ENCODE assay signal across 1 mouse cellular context in genomic region chr4:40777116-40777515, GRCm38 (mm10).
TF ChIP-seq lines count a peak whose summit lies in the region.

No protein-coding gene starts in this region.

TF ChIP-seq in MEL, 35 proteins besides CTCF, POLR2A, EP300 and RAD21 (continued from another document):
- no peak for TF ChIP-seq UBTF (IDR thresholded peaks at IDR 0.05; ENCODE audit: borderline replicate concordance, insufficient read depth, low read depth, low read length)
- TF ChIP-seq E2F4 (IDR thresholded peaks at IDR 0.05; ENCODE audit: borderline replicate concordance, low read depth, low read length), result no peak
- TF ChIP-seq ZC3H11A (IDR thresholded peaks at IDR 0.05; ENCODE audit: low read depth, low read length), result no peak
- TF ChIP-seq SMC3 (IDR thresholded peaks at IDR 0.05; ENCODE audit: low read depth, low read length), result no peak
- no peak for TF ChIP-seq USF2 (IDR thresholded peaks at IDR 0.05; ENCODE audit: borderline replicate concordance in 1 of 2, insufficient read depth in 1 of 2, low read depth in 1 of 2, low read length in 2 of 2)
- TF ChIP-seq NELFE (IDR thresholded peaks at IDR 0.05; ENCODE audit: low read depth, low read length), result no peak
- TF ChIP-seq TCF12 (IDR thresholded peaks at IDR 0.05; ENCODE audit: low read depth, low read length), result no peak
- TF ChIP-seq POLR2AphosphoS5 (IDR thresholded peaks at IDR 0.05; ENCODE audit: borderline replicate concordance, low read depth, low read length), result no peak
- no peak for TF ChIP-seq ZMIZ1 (IDR thresholded peaks at IDR 0.05; ENCODE audit: low read depth, low read length)
- TF ChIP-seq MEF2A (IDR thresholded peaks at IDR 0.05; ENCODE audit: extremely low read depth, insufficient replicate concordance, low read depth, low read length, poor library complexity, severe bottlenecking), result no peak
- no peak for TF ChIP-seq CHD1 (IDR thresholded peaks at IDR 0.05; ENCODE audit: low read depth, low read length)
- TF ChIP-seq POLR2AphosphoS2 (IDR thresholded peaks at IDR 0.05; ENCODE audit: low read length), result no peak
